Mouse (Mus musculus) hindbrain, postnatal 0 days (tissue): Measurements from ENCODE around the gene Pam16. TPM values are rescaled to one million over a fixed set of nuclear protein-coding genes. Genes with fewer than 3 reads are reported as not detected.

Source experiments
- ATAC-seq: fragments of 200-750 bp; cut with Nextera tagmentation; 2 replicates; pipeline ENCODE4 v1.8.0; 2017; ENCODE audit warnings: mild to moderate bottlenecking, moderate TSS enrichment, moderate library complexity
- DNase-seq: peaks from one replicate; pipeline ENCODE4 v3.0.0-alpha.2; 2015; ENCODE audit warnings: low spot score
- H3K27ac ChIP-seq: fragments of 300-500 bp; sonication (generic); 2 replicates; pipeline ENCODE4 v1.5.1; 2014; ENCODE audit warnings: mild to moderate bottlenecking
- H3K27me3 ChIP-seq: fragments of 300-500 bp; sonication (generic); 2 replicates; pipeline ENCODE4 v1.6.1; 2014; ENCODE audit warnings: low read length, mixed read lengths; ENCODE audit not compliant: insufficient read depth
- H3K36me3 ChIP-seq: fragments of 300-500 bp; sonication (generic); 2 replicates; pipeline ENCODE4 v1.6.1; 2014; ENCODE audit warnings: low read length, mixed read lengths; ENCODE audit not compliant: insufficient read depth
- H3K4me1 ChIP-seq: fragments of 300-500 bp; sonication (generic); 2 replicates; pipeline ENCODE4 v1.6.1; 2014; ENCODE audit warnings: antibody characterized with exemption, low read length, mixed read lengths; ENCODE audit not compliant: insufficient read depth
- H3K4me2 ChIP-seq: fragments of 300-500 bp; sonication (generic); 2 replicates; pipeline ENCODE4 v1.6.1; 2014; ENCODE audit warnings: low read depth, mild to moderate bottlenecking, low read length, moderate library complexity, mixed read lengths
- H3K4me3 ChIP-seq: fragments of 300-500 bp; sonication (generic); 2 replicates; pipeline ENCODE4 v1.5.1; 2014; ENCODE audit warnings: low read length
- H3K9ac ChIP-seq: fragments of 300-500 bp; sonication (generic); replicated peaks from 2 replicates; pipeline ENCODE4 v1.6.1; 2014; ENCODE audit warnings: mild to moderate bottlenecking, low read length, moderate library complexity, mixed read lengths
- H3K9me3 ChIP-seq: fragments of 300-500 bp; sonication (generic); 2 replicates; pipeline ENCODE4 v1.6.1; 2016; ENCODE audit warnings: low read length, mixed read lengths
- CTCF ChIP-seq: IDR thresholded peaks from 2 replicates; pipeline ENCODE4 v1.5.1; 2016; ENCODE audit warnings: antibody characterized with exemption, control low read depth, low read depth
- WGBS: fragments of 180-500 bp; shearing (Covaris S2); extraction: QIAGEN DNeasy Blood & Tissue Kit; methylation state at CpG from one replicate; pipeline ENCODE4 v1.1.7; 2014; 5-methylcytosine and 5-hydroxymethylcytosine counted together
- polyA plus RNA-seq: library from polyadenylated mRNA; unstranded; fragments of >200 nt; fragmentation: Nextera tagmentation; extraction: Ambion mirVana; gene quantifications from 2 replicates; pipeline ENCODE4 v1.2.1, GENCODE M21; 2015
- total RNA-seq: library from RNA; depleted of rRNA; stranded (reverse); fragments of >200 nt; gene quantifications from 2 replicates; pipeline ENCODE4 v1.2.3, GENCODE M21; 2014

The Pam16 gene
- total and polyA plus RNA-seq, 2 experiments from 2014 or later: 25.4 to 140 TPM

GRCm38 (mm10) chr16:4661605-4662004, 36.8 kb upstream of the Pam16 start:
- Histone ChIP-seq H3K4me1 (no peaks in the 10 kb centered on the region; the same call in 1 of the 2 replicates), H3K4me2 (no peak overlapping the region), H3K27ac (no peak overlapping the region), H3K9me3 (no peaks in the 10 kb centered on the region), H3K36me3 (peaks cover 15% of the 10 kb centered on the region; the same call in 1 of the 2 replicates), H3K27me3 (no peaks in the 10 kb centered on the region), H3K9ac (no peak overlapping the region), H3K4me3 (no peak overlapping the region)
- 74% methylated on average over 2 of the region's 2 CpGs for WGBS
- no peak for TF ChIP-seq CTCF
- DNase-seq (no peak), ATAC-seq (no peak)

- Histone ChIP-seq H3K27ac (no peak overlapping the region), H3K4me2 (no peak overlapping the region), H3K27me3 (no peaks in the 10 kb centered on the region), H3K36me3 (peaks cover 7% of the 10 kb centered on the region; the same call in 1 of the 2 replicates), H3K4me1 (no peaks in the 10 kb centered on the region; the same call in 1 of the 2 replicates), H3K9ac (no peak overlapping the region), H3K4me3 (no peak overlapping the region), H3K9me3 (no peaks in the 10 kb centered on the region)
- ATAC-seq: no peak
- WGBS: 28% methylated on average over 2 of the region's 2 CpGs
- no peak for TF ChIP-seq CTCF
- DNase-seq: no peak
Measured at GRCm38 (mm10) chr16:4659326-4659725, 34.5 kb upstream of the Pam16 start.

GRCm38 (mm10) chr16:4658781-4659245, 34.0 kb upstream of the Pam16 start:
- DNase-seq (peak; percentile 50), ATAC-seq (peak; percentile 53)
- WGBS: 29% methylated on average over 11 of the region's 11 CpGs
- TF ChIP-seq CTCF: no peak
- Histone ChIP-seq H3K4me2 (no peak overlapping the region), H3K4me1 (no peaks in the 10 kb centered on the region; the same call in 1 of the 2 replicates), H3K27ac (no peak overlapping the region), H3K27me3 (no peaks in the 10 kb centered on the region), H3K4me3 (no peak overlapping the region), H3K9me3 (no peaks in the 10 kb centered on the region), H3K9ac (no peak overlapping the region), H3K36me3 (peaks cover 7% of the 10 kb centered on the region; the same call in 1 of the 2 replicates)

- DNase-seq (no peak), ATAC-seq (no peak)
- Histone ChIP-seq H3K4me2 (no peak overlapping the region), H3K9me3 (no peaks in the 10 kb centered on the region), H3K4me1 (no peaks in the 10 kb centered on the region; the same call in 1 of the 2 replicates), H3K4me3 (no peak overlapping the region), H3K9ac (no peak overlapping the region), H3K27ac (no peak overlapping the region), H3K36me3 (peaks cover 13% of the 10 kb centered on the region; the same call in 1 of the 2 replicates), H3K27me3 (no peaks in the 10 kb centered on the region)
- no peak for TF ChIP-seq CTCF
- 71% methylated on average over 9 of the region's 9 CpGs for WGBS
Measured at GRCm38 (mm10) chr16:4656571-4657081, 31.8 kb upstream of the Pam16 start.

GRCm38 (mm10) chr16:4655764-4656570, 31.2 kb upstream of the Pam16 start:
- WGBS: 41% methylated on average over 10 of the region's 11 CpGs
- no peak overlapping the region for H3K4me2 ChIP-seq
- H3K36me3 ChIP-seq: peaks cover 13% of the 10 kb centered on the region; the same call in 1 of the 2 replicates
- no peak overlapping the region for H3K4me3 ChIP-seq
- no peak overlapping the region for H3K9ac ChIP-seq
- no peaks in the 10 kb centered on the region for H3K9me3 ChIP-seq
- no peaks in the 10 kb centered on the region for H3K27me3 ChIP-seq
- H3K4me1 ChIP-seq: no peaks in the 10 kb centered on the region; the same call in 1 of the 2 replicates
- DNase-seq (peak; percentile 38), ATAC-seq (peak; percentile 43; the same call in 1 of the 2 replicates)
- 0 out of 2 replicates have a peak overlapping the region, but pooled peaks have one; percentile 11 for H3K27ac ChIP-seq
- TF ChIP-seq CTCF: peak; percentile 49

GRCm38 (mm10) chr16:4655251-4655734, 30.5 kb upstream of the Pam16 start:
- Histone ChIP-seq H3K36me3 (peaks cover 13% of the 10 kb centered on the region; the same call in 1 of the 2 replicates), H3K27ac (0 out of 2 replicates have a peak overlapping the region, but pooled peaks have one; percentile 11), H3K4me3 (no peak overlapping the region), H3K27me3 (no peaks in the 10 kb centered on the region), H3K9ac (no peak overlapping the region), H3K4me1 (no peaks in the 10 kb centered on the region; the same call in 1 of the 2 replicates), H3K9me3 (no peaks in the 10 kb centered on the region), H3K4me2 (no peak overlapping the region)
- DNase-seq (no peak), ATAC-seq (no peak)
- WGBS: 73% methylated on average over 4 of the region's 4 CpGs
- TF ChIP-seq CTCF: peak; percentile 25
